Mouse (Mus musculus): ENCODE data around the gene Gm28168.
"Not testable (repeated sequence)": the region's sequence is repeated elsewhere in the genome, so short reads cannot be mapped to it uniquely, and the experiment has no call there.

The Gm28168 gene

GRCm38 (mm10) chr1:117927715-117928114 lies at the start of gene Gm28168:
Gene Gm28168, plus strand, starts transcription at chr1:117928015.
- not testable (repeated sequence) for DNase-seq

- no peak for DNase-seq
Observed at GRCm38 (mm10) chr1:117965639-117966038, 37.8 kb downstream of the Gm28168 start, which contains the start of gene Gm7145. Gene Gm7145, plus strand, starts transcription at chr1:117965939.
